Mouse (Mus musculus) liver, adult 10 weeks (tissue): ENCODE results near the gene Sim1. TPM values are rescaled to one million over a fixed set of nuclear protein-coding genes. Genes with fewer than 3 reads are reported as not detected.

Experiments used
- polyA plus RNA-seq: library from polyadenylated mRNA; stranded (reverse); fragments of 350-450 nt; fragmentation: Illumina TruSeq; extraction: RNeasy Lipid Tissue Mini Kit (QIAGEN cat#74804); gene quantifications from one replicate; pipeline ENCODE4 v1.2.3, GENCODE M21; 2014; ENCODE audit warnings: low read depth, low replicate concordance

Sim1 gene
- polyA plus RNA-seq = not detected

DNA sequence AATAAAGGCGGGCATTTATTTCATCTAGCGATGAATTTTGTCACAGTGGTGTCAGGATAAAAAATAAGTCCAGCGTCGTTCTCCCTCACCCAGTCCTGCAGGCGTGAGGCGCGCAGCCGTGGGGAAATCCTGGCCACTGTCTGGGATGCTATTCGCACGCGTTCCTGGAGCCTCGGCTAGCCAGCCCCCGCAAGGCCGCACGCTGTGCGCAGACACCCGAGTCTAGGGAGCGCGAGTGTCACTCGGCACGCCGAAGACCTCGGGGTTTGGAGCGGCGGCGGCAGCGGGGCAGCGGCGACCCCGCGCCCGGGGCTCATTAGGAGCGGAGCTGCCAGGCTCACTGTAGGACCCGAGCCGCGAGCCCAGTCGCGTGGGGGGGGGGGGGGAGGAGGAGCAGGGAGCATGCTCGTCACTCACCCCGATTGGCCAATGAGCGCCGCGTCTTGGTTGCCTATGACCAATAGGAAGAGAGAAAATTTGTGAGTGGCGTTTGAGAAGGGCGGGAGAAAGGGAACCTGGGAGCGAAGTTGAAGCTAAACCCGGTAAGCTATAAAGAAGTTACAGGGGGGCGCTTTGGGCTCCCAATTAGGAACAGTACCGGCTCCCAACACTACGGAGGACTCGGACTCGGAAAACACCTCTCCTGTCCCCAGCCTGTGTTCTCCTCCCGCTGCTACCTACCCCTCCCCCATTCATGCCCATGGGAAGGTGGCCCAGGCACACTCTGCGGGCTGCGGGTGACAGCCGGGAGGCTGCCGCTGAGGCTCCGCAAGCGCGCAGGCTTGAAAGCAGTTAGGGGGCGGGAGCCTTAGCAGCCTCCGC lies at the start of gene Sim1:
Sim1 (plus strand) TSS at position 585 of the 822 bp plus-strand sequence.

